Mouse (Mus musculus) embryonic facial prominence, embryonic 10.5 days (tissue): Measurements from ENCODE around the gene BC035947. TPM values are rescaled to one million over a fixed set of nuclear protein-coding genes. Genes with fewer than 3 reads are reported as not detected.
A peak's percentile ranks its signal among the peaks of the same experiment; 100 is the strongest.
"Not testable (repeated sequence)": the region's sequence is repeated elsewhere in the genome, so short reads cannot be mapped to it uniquely, and the experiment has no call there.

ENCODE experiments used
- DNase-seq: peaks from one replicate; pipeline ENCODE4 v3.0.0-alpha.2; 2017; ENCODE audit warnings: low spot score
- H3K27ac ChIP-seq: fragments of 300-500 bp; sonication (generic); replicated peaks from 2 replicates; pipeline ENCODE4 v1.5.1; 2016; ENCODE audit warnings: mild to moderate bottlenecking
- H3K27me3 ChIP-seq: fragments of 300-500 bp; sonication (generic); replicated peaks from 2 replicates; pipeline ENCODE4 v1.6.1; 2016; ENCODE audit warnings: low read depth, mild to moderate bottlenecking; ENCODE audit not compliant: poor library complexity, severe bottlenecking
- H3K36me3 ChIP-seq: fragments of 300-500 bp; sonication (generic); replicated peaks from 2 replicates; pipeline ENCODE4 v1.6.1; 2016; ENCODE audit warnings: mild to moderate bottlenecking, moderate library complexity
- H3K4me1 ChIP-seq: fragments of 300-500 bp; sonication (generic); 2 replicates; pipeline ENCODE4 v1.6.1; 2016
- H3K4me3 ChIP-seq: fragments of 300-500 bp; sonication (generic); 2 replicates; pipeline ENCODE4 v1.5.1; 2016; ENCODE audit warnings: mild to moderate bottlenecking, moderate library complexity
- H3K9me3 ChIP-seq: fragments of 300-500 bp; sonication (generic); 2 replicates; pipeline ENCODE4 v1.6.1; 2016; ENCODE audit warnings: mild to moderate bottlenecking
- WGBS: fragments of 180-500 bp; shearing (Covaris S2); methylation state at CpG from one replicate; pipeline ENCODE4 v1.1.7; 2016; 5-methylcytosine and 5-hydroxymethylcytosine counted together
- polyA plus RNA-seq: library from polyadenylated mRNA; unstranded; fragments of >200 nt; fragmentation: Nextera tagmentation; extraction: Ambion mirVana; gene quantifications from 2 replicates; pipeline ENCODE4 v1.2.1, GENCODE M21; 2016

BC035947 gene
- 0.20 and 0.54 TPM in 2 replicates for polyA plus RNA-seq

DNA sequence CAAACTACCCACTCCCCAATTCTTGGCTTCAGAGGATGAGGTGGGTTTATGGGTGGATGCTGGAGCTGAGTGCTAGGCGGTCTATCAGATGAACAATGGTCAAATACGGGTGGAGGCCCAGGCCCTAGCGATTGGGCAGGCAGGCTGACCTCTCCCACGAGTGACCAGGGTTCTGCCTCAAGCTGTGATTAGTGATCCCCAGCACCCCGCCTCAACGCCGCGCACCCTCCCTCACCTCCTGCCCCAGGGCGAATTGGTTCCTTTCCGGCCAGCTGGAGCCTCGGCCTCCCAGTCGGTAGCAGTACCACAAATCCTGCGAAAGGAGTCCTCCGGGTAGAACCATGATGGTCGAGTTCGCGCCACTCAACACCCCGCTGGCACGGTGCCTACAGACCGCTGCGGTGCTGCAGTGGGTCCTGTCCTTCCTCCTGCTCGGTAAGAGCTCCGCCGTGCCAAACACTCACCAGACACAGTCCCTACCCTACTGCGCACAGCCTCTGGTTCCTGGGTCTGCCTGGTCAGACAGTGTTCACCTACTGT is at the start of gene BC035947:
TSS of gene BC035947 (minus strand) at position 538 of the 540 bp plus-strand sequence.
- H3K27me3 ChIP-seq: peaks cover 31% of the 10 kb centered on the region
- H3K4me3 ChIP-seq: peak within 1 kb of the TSS; percentile 55
- H3K4me1 ChIP-seq: peaks cover 15% of the 10 kb centered on the region
- H3K27ac ChIP-seq: peak within 1 kb of the TSS; percentile 76
- H3K9me3 ChIP-seq: no peaks in the 10 kb centered on the region
- 3% methylated on average over 25 of the region's 25 CpGs for WGBS
- H3K36me3 ChIP-seq: no peaks in the 10 kb centered on the region
- DNase-seq: peak; percentile 57

GRCm38 (mm10) chr1:78554012-78554666 is 42.2 kb upstream of the BC035947 start:
- no peak for DNase-seq
- H3K4me1 ChIP-seq: peaks cover 3% of the 10 kb centered on the region; the same call in 1 of the 2 replicates
- no peak overlapping the region for H3K27ac ChIP-seq
- H3K36me3 ChIP-seq: no peaks in the 10 kb centered on the region
- H3K4me3 ChIP-seq: no peak overlapping the region
- peaks cover 3% of the 10 kb centered on the region; the same call in 1 of the 2 replicates for H3K9me3 ChIP-seq
- H3K27me3 ChIP-seq: no peaks in the 10 kb centered on the region
- 82% methylated on average over 8 of the region's 8 CpGs for WGBS

DNA sequence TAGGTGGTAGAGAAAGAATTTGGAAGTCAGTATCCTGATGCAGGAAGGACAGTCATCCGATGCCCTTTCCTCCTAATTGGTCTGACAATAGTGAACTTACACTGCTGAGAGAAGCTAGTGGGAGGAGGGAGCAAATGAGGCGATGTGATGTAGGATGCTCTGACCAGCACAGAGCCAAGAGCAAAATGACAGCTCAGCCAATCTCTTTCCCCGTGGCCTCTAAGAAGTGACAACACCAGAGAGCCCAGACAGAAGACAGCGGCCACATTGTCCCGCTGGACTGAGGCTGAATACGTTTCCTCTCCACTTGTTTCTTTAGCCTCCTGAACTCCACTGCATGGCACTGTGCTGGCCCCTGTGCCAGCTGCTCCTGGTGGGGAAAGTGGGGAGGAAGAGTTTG is 37.0 kb upstream of the BC035947 start:
- Histone ChIP-seq H3K27ac (no peak overlapping the region), H3K27me3 (no peaks in the 10 kb centered on the region), H3K9me3 (no peaks in the 10 kb centered on the region), H3K4me3 (no peak overlapping the region), H3K4me1 (peaks cover 7% of the 10 kb centered on the region; the same call in 1 of the 2 replicates), H3K36me3 (no peaks in the 10 kb centered on the region)
- 33% methylated on average over 6 of the region's 6 CpGs for WGBS
- no peak for DNase-seq

DNA sequence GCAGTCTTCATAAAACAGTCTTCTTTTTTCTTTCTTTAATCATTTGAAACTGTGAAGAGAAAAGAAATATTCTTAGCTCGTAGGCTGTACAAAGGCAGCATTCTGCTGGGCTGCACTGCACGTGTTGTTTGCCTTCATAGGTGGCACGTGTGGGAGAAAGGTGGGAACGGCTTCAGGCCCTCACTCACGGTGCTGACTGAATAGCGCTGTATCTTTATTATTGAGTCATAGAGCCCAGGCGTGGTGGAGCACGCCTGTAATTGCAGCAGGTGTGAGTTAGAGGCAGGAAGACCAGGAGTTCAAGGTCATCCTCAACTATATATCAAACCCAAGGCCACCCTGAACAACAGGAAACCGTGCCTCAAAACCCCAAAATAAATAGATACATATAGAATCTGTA is 34.3 kb upstream of the BC035947 start:
- no peaks in the 10 kb centered on the region for H3K36me3 ChIP-seq
- H3K27me3 ChIP-seq: no peaks in the 10 kb centered on the region
- no peak for DNase-seq
- no peak overlapping the region for H3K4me3 ChIP-seq
- 89% methylated on average over 9 of the region's 9 CpGs for WGBS
- no peak overlapping the region for H3K27ac ChIP-seq
- H3K4me1 ChIP-seq: peaks cover 7% of the 10 kb centered on the region; the same call in 1 of the 2 replicates
- H3K9me3 ChIP-seq: no peaks in the 10 kb centered on the region

DNA sequence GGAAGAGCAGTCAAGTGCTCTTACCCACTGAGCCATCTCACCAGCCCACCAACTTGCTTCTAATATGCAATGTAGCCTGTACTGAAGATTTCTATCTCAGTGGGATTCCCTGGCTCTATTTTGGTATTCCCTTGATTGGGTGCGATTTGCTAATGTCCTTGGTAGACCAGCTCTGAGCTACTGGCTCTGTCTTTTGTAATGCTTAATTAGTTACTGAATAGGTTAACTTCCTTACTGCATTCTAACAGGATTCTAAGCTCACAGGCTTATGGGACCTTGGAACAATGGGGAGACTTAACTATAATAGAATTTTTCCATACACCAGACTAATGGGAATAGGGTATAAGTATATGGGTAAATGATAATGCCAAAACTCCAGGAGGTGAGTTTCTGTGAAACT is 31.7 kb upstream of the BC035947 start:
- DNase-seq, H3K9me3 ChIP-seq, H3K36me3 ChIP-seq, H3K27ac ChIP-seq, H3K4me3 ChIP-seq, H3K27me3 ChIP-seq: not testable (repeated sequence)
- H3K4me1 ChIP-seq: peaks cover 11% of the 10 kb centered on the region
- 81% methylated on average over 1 of the region's 1 CpGs for WGBS

- Histone ChIP-seq H3K9me3 (no peaks in the 10 kb centered on the region), H3K27ac (no peak overlapping the region), H3K4me3 (no peak overlapping the region), H3K36me3 (no peaks in the 10 kb centered on the region), H3K27me3 (no peaks in the 10 kb centered on the region), H3K4me1 (peaks cover 26% of the 10 kb centered on the region)
- 57% methylated on average over 6 of the region's 6 CpGs for WGBS
- peak; percentile 16 for DNase-seq
Measured at GRCm38 (mm10) chr1:78539166-78539565, 27.2 kb upstream of the BC035947 start.

DNA sequence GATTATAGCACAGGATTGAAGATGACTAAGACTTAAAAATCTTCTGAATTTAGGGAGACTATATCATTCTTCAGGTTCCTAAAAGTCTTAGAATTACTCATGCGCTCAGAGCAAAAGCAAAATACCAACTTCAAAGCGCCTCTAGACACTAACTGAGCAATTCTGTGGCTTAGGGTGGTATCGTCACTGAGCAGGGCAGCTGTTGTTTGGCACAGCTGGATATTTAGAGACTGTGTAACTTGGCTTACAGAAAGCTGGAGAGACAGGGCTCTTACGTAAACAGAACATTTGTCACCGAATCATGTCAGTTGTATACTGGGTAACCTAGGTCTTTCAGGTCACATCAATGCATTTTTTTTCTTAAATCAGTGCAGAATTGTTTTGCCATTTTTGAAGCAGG is 26.4 kb upstream of the BC035947 start:
- no peaks in the 10 kb centered on the region for H3K9me3 ChIP-seq
- no peak overlapping the region for H3K4me3 ChIP-seq
- no peaks in the 10 kb centered on the region for H3K27me3 ChIP-seq
- 66% methylated on average over 5 of the region's 5 CpGs for WGBS
- DNase-seq: no peak
- no peak overlapping the region for H3K27ac ChIP-seq
- peaks cover 26% of the 10 kb centered on the region for H3K4me1 ChIP-seq
- H3K36me3 ChIP-seq: no peaks in the 10 kb centered on the region

GRCm38 (mm10) chr1:78537494-78538010 is 25.6 kb upstream of the BC035947 start:
- no peaks in the 10 kb centered on the region for H3K27me3 ChIP-seq
- 27% methylated on average over 16 of the region's 16 CpGs for WGBS
- peak; percentile 36 for DNase-seq
- no peaks in the 10 kb centered on the region for H3K36me3 ChIP-seq
- H3K4me3 ChIP-seq: peak overlapping the region; percentile 41
- H3K4me1 ChIP-seq: peaks cover 26% of the 10 kb centered on the region
- H3K9me3 ChIP-seq: no peaks in the 10 kb centered on the region
- peak overlapping the region; percentile 62; the same call in 1 of the 2 replicates for H3K27ac ChIP-seq

DNA sequence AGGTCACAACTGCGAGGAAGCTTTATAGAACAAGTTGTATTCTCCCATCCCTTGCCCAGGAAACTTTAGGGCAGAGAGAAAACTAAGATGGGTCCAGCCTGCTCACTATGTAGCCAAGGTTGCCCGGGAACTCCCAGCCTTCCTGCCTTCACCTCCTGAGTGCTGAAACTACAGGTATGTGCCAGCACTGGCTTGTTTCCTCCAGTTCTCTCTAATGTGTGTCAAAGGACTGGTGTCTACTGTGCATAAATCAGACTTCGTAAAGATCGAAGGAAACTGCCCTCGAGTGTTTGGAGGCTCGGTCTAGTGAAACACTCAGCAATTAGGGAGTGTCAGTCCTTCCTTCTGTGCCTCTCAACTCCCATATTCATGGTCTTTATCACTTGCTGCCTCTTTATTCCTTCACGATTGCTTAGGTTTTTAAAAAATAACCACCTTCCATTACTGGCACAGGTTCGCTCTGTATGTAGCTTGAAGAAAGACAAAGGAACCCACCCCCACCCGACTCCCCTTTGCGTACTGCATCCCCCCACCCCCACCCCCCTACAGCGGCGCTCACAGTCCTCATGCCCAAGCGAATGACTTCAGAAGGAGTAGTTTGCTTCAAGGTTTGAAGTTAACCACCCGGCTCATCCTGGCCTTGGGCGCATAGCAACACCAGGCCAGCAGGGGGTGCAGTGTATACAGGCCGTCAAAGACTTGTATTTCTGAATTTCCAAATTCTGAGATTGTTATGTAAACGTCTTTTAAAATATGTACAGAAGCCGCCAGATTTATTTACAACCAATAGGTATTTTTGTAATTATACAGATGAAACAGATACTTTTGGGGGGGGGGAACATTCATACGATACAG is 24.6 kb upstream of the BC035947 start:
- Histone ChIP-seq H3K36me3 (no peaks in the 10 kb centered on the region), H3K9me3 (no peaks in the 10 kb centered on the region), H3K4me1 (peaks cover 26% of the 10 kb centered on the region), H3K27me3 (no peaks in the 10 kb centered on the region), H3K4me3 (no peak overlapping the region), H3K27ac (0 out of 2 replicates have a peak overlapping the region, but pooled peaks have one; percentile 24)
- 37% methylated on average over 19 of the region's 19 CpGs for WGBS
- DNase-seq: peak; percentile 81

DNA sequence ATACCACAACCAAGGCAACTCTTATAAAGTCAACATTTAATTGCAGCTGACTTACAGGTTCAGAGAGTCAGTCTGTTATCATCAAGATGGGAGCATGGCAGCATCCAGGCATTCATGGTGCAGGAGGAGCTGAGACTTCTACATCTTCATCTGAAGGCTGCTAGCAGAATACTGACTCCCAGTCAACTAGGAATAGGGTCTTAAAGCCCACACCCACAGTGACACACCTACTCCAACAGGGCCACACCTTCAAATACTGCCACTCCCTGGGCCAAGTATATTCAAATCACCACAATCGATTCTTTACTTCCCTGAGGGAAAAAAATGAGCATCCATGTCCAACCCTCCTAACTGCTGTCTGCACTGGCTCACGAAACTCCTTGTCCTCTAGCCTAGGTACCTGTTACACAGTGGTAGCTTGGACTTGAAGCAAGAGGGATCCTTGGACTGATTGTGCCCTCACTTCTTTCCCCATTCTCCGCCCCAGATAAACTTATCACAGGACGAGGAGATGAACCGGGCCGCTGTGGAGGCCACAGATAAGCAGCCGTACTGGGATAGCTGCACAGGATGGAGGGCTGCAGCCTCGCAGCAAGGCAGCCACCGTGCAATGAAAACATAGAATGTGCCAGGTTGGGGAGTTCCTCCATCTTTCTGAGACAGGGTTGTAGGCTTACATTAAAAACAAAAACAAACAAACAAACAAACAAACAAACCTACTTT is 22.6 kb upstream of the BC035947 start:
- no peak overlapping the region for H3K27ac ChIP-seq
- peaks cover 27% of the 10 kb centered on the region for H3K4me1 ChIP-seq
- no peak overlapping the region for H3K4me3 ChIP-seq
- H3K36me3 ChIP-seq: no peaks in the 10 kb centered on the region
- DNase-seq: no peak
- no peaks in the 10 kb centered on the region for H3K9me3 ChIP-seq
- H3K27me3 ChIP-seq: no peaks in the 10 kb centered on the region
- WGBS: 89% methylated on average over 9 of the region's 9 CpGs

- no peak overlapping the region for H3K4me3 ChIP-seq
- H3K4me1 ChIP-seq: peaks cover 7% of the 10 kb centered on the region
- H3K36me3 ChIP-seq: no peaks in the 10 kb centered on the region
- H3K27ac ChIP-seq: no peak overlapping the region
- DNase-seq: no peak
- no peaks in the 10 kb centered on the region for H3K9me3 ChIP-seq
- no peaks in the 10 kb centered on the region for H3K27me3 ChIP-seq
- WGBS: 87% methylated on average over 15 of the region's 15 CpGs
Measured at GRCm38 (mm10) chr1:78532184-78532800, 20.3 kb upstream of the BC035947 start.
